Mouse (Mus musculus) skeletal muscle tissue, adult 2 months (tissue): ENCODE data around the gene Cntnap2.
"Not testable (repeated sequence)": the region's sequence is repeated elsewhere in the genome, so short reads cannot be mapped to it uniquely, and the experiment has no call there.

Source experiments
- DNase-seq: peaks from one replicate; pipeline ENCODE4 v3.0.0-alpha.2; 2012; ENCODE audit warnings: low read depth, low spot score

The Cntnap2 gene

GRCm38 (mm10) chr6:46263171-46263570 is 1204.0 kb downstream of the Cntnap2 start:
- DNase-seq, result no peak

DNA sequence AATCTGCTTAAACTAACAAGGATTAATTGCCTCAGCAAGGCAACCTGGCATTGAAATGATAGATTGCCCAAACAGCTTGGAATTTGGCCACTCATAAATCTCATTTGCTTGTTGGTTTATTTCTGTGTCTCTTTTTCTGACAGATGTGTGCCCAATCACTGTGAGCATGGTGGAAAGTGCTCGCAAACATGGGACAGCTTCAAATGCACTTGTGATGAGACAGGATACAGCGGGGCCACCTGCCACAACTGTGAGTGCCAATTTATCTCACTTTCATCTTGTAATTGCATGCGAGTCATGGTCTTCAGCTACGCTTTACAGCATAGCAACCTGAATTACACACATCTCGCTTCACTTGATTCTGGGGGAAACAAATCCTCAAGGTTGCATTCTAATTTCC is 1287.8 kb downstream of the Cntnap2 start:
- no peak for DNase-seq

GRCm38 (mm10) chr6:46361091-46361490 is 1301.9 kb downstream of the Cntnap2 start:
- DNase-seq, result no peak

GRCm38 (mm10) chr6:46362156-46362555 is 1303.0 kb downstream of the Cntnap2 start:
- DNase-seq, result no peak

DNA sequence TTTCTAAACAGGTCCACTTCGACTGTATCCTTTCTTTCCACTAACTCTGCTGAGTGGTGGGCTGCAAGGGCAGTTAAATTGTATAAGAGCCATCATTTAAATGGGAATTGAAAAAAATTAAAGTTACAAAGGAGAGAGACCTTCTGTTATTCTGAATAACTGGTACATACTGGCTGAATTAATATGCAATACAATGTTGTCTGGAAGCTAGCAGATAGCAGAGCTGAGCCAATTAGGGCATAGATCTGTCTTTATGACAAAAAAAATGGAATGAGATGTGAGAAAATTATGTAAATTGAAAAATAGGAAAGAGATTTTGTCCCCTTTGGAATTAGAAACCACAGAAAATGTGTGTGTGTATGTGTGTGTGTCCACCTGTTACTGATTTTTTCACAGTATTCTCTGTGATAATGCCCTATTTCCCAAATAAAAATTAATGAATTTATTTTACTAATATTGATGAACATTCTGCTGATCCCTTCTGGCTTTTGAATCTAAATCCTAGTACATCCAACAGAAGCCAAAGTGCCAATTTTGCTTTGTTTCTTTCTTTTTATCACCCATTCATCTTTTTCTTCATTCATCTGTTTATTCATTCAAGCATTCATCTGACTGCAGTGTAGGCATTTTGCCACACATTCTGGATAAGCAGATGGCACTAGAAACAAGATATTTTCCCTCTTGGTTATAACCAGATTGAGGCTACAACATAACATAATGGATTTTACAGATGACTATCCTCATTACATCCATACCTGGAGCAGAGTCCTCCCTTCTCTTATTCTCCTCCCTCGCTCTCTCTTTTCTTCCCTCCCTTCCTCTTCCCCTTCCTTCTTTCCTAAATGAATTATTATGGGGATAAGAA is 1339.8 kb downstream of the Cntnap2 start:
- no peak for DNase-seq

DNA sequence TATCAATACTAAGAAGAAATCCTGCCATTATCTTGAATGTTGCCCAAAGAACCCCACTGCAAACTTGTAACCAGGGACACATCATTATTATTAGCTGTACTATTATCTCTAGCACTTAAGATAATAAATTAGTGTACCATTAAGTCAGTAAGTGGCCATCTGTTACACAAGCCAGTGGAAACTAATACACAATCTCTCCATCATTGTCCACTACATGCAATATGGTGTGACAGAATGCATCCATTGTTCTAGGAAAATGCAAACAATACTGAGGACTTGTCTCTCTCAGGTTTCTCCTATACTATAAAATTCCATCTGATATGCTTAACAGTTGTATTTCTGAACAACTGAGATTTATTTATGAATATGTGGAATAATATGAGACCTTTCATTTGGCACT is 1355.0 kb downstream of the Cntnap2 start:
- DNase-seq, result no peak

DNA sequence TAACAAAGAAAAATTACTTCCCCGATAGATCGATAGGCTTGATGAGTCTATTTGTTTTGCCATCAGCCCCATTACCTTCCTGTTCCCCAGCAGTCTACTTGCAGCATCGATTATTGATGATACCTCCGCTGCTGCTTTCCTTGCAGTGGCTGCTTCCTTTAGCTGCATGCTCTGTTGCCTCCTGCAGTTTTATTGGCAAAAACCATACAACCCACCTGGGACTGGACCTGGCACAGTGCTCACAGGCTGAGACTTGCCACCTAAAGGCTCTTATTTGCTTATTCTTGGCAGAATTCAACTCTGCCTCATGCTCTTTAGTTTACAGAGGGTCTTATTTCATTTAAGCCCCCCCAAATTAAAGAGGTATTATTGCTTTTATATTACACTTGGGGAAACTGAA is 1355.4 kb downstream of the Cntnap2 start:
- no peak for DNase-seq

GRCm38 (mm10) chr6:46419827-46420226 is 1360.7 kb downstream of the Cntnap2 start:
- DNase-seq, result no peak

DNA sequence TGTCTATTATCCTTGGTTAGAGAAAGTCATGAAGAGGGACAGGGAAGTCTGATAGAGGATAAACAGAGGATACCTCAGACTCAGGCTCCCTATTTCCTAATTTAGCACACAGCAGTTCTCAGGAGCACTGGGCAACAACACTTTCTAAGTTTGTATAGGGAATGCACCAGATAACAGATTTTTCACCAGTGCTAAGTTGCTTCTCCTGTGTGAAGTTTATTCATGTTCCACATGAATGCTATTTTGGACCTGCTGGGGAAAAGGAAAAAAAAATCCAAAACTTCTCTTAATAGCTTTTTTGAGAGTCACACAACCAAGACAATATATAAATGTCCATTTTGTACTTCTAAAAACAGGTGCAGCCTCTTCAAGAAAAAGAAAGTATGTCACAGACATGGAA is 1361.2 kb downstream of the Cntnap2 start:
- no peak for DNase-seq

DNA sequence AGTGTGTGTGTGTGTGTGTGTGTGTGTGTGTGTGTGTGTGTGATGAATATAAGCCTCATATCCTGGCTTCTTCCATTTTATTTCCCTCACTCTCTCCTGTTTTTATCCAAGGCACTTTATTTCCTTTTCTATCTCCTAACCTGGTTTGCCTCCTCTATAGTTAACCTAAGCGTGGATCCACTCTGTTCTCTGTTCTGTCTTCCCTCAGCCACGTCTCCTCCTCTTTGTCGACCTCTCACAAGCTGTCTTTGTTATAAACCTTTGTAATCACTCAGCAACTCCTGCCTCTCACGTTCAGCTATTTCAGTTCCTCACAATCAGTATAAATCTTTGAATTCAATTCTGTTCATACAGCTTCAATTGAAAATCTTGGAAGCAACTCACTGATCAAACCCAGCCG is 1369.1 kb downstream of the Cntnap2 start:
- DNase-seq, result no peak

- no peak for DNase-seq
Measured at GRCm38 (mm10) chr6:46450917-46451638, 1391.9 kb downstream of the Cntnap2 start.

GRCm38 (mm10) chr6:46472683-46473082 is 1413.5 kb downstream of the Cntnap2 start:
- no peak for DNase-seq

DNA sequence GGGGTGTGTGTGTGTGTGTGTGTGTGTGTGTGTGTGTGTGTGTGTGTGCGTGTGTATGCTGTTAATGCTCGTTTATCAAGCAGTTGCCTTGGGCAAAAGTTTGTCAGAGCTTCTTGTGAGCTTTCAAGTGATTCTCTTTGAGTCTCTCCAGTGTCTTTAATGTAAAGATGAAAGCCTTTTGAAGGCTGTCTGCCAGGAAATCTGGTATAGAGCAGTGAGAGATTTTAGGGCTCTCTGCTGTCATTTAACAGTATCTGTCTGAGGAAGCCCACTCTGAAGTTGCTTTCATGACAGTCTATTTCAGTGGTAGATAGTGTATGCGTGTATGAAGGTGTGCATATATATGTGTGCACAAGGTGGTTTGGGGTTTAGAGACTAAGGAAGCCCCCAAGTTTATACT is 1425.2 kb downstream of the Cntnap2 start:
- DNase-seq, result no peak

DNA sequence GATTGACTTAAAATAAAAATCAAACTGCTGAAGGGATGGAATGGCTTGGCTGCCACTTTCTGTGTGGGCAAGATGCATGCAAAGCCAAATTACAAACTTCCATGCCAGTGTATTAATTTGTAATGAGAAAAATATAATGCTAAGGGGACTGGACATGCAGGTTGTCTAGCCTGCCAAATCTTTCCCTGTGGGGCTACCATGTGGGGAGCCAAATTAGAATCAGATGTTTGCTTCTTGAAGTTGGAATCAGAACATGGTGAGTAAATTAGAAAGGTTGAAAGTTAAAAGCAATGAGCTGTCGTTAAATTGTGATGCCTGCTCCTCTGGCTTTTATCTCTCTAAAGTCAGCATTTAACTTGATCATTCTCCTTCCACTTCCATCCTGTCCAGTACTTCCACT is 1443.6 kb downstream of the Cntnap2 start:
- no peak for DNase-seq

- no peak for DNase-seq
Measured at GRCm38 (mm10) chr6:46512841-46513240, 1453.7 kb downstream of the Cntnap2 start.

GRCm38 (mm10) chr6:46537586-46537985 is 1478.4 kb downstream of the Cntnap2 start:
- DNase-seq, result not testable (repeated sequence)

DNA sequence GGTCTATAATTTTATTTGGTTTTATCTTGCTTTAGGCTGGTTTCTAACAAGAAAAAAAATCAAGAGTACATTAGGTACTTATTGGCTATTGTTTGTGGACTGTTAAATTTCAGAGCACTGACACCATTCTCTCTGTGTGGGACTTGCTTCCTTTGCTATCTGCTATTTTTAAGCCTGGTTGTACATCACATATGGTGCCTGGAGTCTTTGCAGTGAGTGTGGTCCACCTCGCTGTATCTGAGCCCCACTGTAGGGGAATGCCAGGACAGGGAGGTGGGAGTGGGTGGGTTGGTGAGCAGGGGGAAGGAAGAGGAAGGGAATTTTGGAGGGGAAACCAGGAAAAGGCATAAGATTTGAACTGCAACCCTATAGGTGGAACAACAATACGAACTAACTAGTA is 1504.3 kb downstream of the Cntnap2 start:
- DNase-seq, result no peak

GRCm38 (mm10) chr6:46575055-46575454 is 1515.9 kb downstream of the Cntnap2 start:
- no peak for DNase-seq

- no peak for DNase-seq
Measured at GRCm38 (mm10) chr6:46612365-46612764, 1553.2 kb downstream of the Cntnap2 start.

GRCm38 (mm10) chr6:46612872-46613271 is 1553.7 kb downstream of the Cntnap2 start:
- no peak for DNase-seq

DNA sequence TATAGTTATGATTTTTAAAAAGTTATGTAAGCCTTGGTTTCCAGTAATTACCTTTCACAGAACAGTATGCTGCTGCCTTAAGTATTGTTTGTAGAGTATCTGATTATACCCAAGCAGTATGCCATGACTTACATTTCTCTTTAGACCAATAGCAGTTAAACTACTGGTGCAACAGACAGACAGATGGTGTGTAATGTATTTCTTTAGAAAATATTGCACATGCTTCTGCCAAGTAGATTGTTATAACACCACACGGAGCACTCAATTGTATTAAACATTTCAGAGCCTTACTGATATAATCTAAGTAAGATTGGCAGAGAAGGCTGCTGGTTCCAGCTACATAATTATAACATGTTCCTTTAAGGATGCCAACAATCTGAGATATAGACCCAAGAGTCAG is 1609.9 kb downstream of the Cntnap2 start:
- DNase-seq, result no peak

DNA sequence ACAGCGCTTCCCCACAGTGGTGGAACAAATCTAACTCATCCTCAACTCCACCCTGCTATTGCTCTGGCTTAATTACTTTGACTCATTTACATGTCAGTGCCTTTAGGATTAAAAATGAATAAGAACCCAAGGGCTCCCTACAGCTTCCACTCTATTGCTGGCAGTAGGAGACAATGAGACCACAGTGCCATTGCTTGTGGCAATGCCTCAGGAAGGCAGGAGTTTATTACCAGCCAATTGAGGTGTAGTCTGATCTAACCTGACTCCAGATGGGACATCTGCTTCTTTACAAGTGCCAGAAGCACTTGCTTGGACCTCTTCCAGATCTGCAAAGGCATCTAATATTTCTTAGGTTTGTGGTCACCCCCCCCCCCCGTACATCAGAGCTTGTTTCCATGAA is 1615.9 kb downstream of the Cntnap2 start:
- DNase-seq, result no peak

GRCm38 (mm10) chr6:46675621-46676020 is 1616.5 kb downstream of the Cntnap2 start:
- no peak for DNase-seq
